Mouse (Mus musculus) CH12.LX (cell line): ENCODE measurements around the gene Pcdh15. TPM values are rescaled to one million over a fixed set of nuclear protein-coding genes. Genes with fewer than 3 reads are reported as not detected.

Source experiments
- DNase-seq: peaks from one replicate; pipeline ENCODE4 v3.0.0-alpha.2; 2013; ENCODE audit errors: extremely low read depth
- H3K27ac ChIP-seq: 2 replicates; pipeline ENCODE4 v1.5.1; 2012; ENCODE audit warnings: low read depth, mild to moderate bottlenecking, control low read depth, moderate library complexity; ENCODE audit not compliant: insufficient read depth
- H3K27me3 ChIP-seq: replicated peaks from 2 replicates; pipeline ENCODE3; 2012; ENCODE audit warnings: inconsistent platforms
- H3K36me3 ChIP-seq, 2 experiments: replicated peaks in 1 of 2; 2 replicates each; pipeline versions ENCODE3 to v1.6.1; 2012; ENCODE audit warnings: inconsistent platforms in 1 of 2, low read length in 1 of 2, mild to moderate bottlenecking in 1 of 2, mixed read lengths in 1 of 2, moderate library complexity in 1 of 2; ENCODE audit not compliant: control insufficient read depth in 1 of 2, insufficient read depth in 1 of 2
- H3K4me1 ChIP-seq, 2 experiments: 2 replicates each; pipeline ENCODE4 v1.6.1; 2012; ENCODE audit warnings: inconsistent platforms in 1 of 2, moderate library complexity in 1 of 2; ENCODE audit not compliant: insufficient read depth in 2 of 2, control insufficient read depth in 1 of 2
- H3K4me2 ChIP-seq: 2 replicates; pipeline ENCODE4 v1.6.1; 2012; ENCODE audit warnings: low read depth, mild to moderate bottlenecking, control low read depth; ENCODE audit not compliant: poor library complexity, insufficient read depth, severe bottlenecking
- H3K4me3 ChIP-seq, 3 experiments: fragments of 150-350 bp in 1 of 3; sonication (generic) in 1 of 3; replicated peaks in 1 of 3; 2 replicates each; pipeline versions ENCODE3 to v1.5.1; 2011 to 2012; ENCODE audit warnings: low read depth in 2 of 3, low read length in 2 of 3, mild to moderate bottlenecking in 2 of 3, moderate library complexity in 2 of 3, control low read depth in 1 of 3, improper control_type of control experiment in 1 of 3, inconsistent platforms in 1 of 3, mixed read lengths in 1 of 3; ENCODE audit not compliant: poor library complexity in 1 of 3
- H3K79me2 ChIP-seq: replicated peaks from 2 replicates; pipeline ENCODE4 v1.6.1; 2012; ENCODE audit warnings: mild to moderate bottlenecking, moderate library complexity; ENCODE audit not compliant: control insufficient read depth, poor library complexity, insufficient read depth, severe bottlenecking; ENCODE audit errors: extremely low read depth
- H3K9ac ChIP-seq: 2 replicates; pipeline ENCODE4 v1.6.1; 2012; ENCODE audit warnings: low read depth, mild to moderate bottlenecking, control low read depth, moderate library complexity; ENCODE audit not compliant: insufficient read depth
- H3K9me3 ChIP-seq: replicated peaks from 2 replicates; pipeline ENCODE3; 2012; ENCODE audit warnings: low read length, inconsistent platforms, mixed read lengths
- BHLHE40 ChIP-seq: IDR thresholded peaks from 2 replicates; pipeline ENCODE4 v1.6.1; 2011; ENCODE audit warnings: mild to moderate bottlenecking, low read depth, low read length, improper control_type of control experiment
- CHD2 ChIP-seq: IDR thresholded peaks from 2 replicates; pipeline ENCODE4 v1.6.1; 2011; ENCODE audit warnings: low read length, improper control_type of control experiment
- EP300 ChIP-seq: IDR thresholded peaks from 2 replicates; pipeline ENCODE4 v1.6.1; 2011; ENCODE audit warnings: low read length, improper control_type of control experiment
- ETS1 ChIP-seq: conservative IDR thresholded peaks from 2 replicates; pipeline ENCODE4 v1.6.1; 2012; ENCODE audit warnings: low read depth, mild to moderate bottlenecking, inconsistent platforms, low read length, improper control_type of control experiment, moderate library complexity
- HCFC1 ChIP-seq: IDR thresholded peaks from 2 replicates; pipeline ENCODE4 v1.6.1; 2012; ENCODE audit warnings: low read depth, mild to moderate bottlenecking, inconsistent platforms, low read length, improper control_type of control experiment
- JUND ChIP-seq: conservative IDR thresholded peaks from 2 replicates; pipeline ENCODE4 v1.6.1; 2011; ENCODE audit warnings: low read depth, low read length, improper control_type of control experiment
- MAX ChIP-seq: IDR thresholded peaks from 2 replicates; pipeline ENCODE4 v1.6.1; 2011; ENCODE audit warnings: low read length, improper control_type of control experiment
- MAZ ChIP-seq: IDR thresholded peaks from 2 replicates; pipeline ENCODE4 v1.6.1; 2012; ENCODE audit warnings: low read depth, mild to moderate bottlenecking, inconsistent platforms, low read length, improper control_type of control experiment, moderate library complexity
- MEF2A ChIP-seq: IDR thresholded peaks from 2 replicates; pipeline ENCODE4 v1.6.1; 2014; ENCODE audit warnings: low read depth, mild to moderate bottlenecking, inconsistent platforms, low read length, improper control_type of control experiment, borderline replicate concordance
- NELFE ChIP-seq: IDR thresholded peaks from 2 replicates; pipeline ENCODE4 v1.6.1; 2011; ENCODE audit warnings: low read depth, low read length, improper control_type of control experiment
- NRF1 ChIP-seq: IDR thresholded peaks from 2 replicates; pipeline ENCODE4 v1.6.1; 2014; ENCODE audit warnings: low read depth, mild to moderate bottlenecking, inconsistent platforms, low read length, improper control_type of control experiment, moderate library complexity
- PAX5 ChIP-seq: IDR thresholded peaks from 2 replicates; pipeline ENCODE4 v1.6.1; 2012; ENCODE audit warnings: low read length, inconsistent platforms, mixed read lengths
- POLR2A ChIP-seq: IDR thresholded peaks from 2 replicates; pipeline ENCODE4 v1.6.1; 2011; ENCODE audit warnings: low read depth, mild to moderate bottlenecking, improper control_type of control experiment, low read length
- POLR2AphosphoS2 ChIP-seq: IDR thresholded peaks from 2 replicates; pipeline ENCODE4 v1.6.1; 2011; ENCODE audit warnings: low read depth, low read length, improper control_type of control experiment
- RAD21 ChIP-seq: IDR thresholded peaks from 2 replicates; pipeline ENCODE4 v1.6.1; 2011; ENCODE audit warnings: low read depth, mild to moderate bottlenecking, low read length, improper control_type of control experiment, moderate library complexity
- RCOR1 ChIP-seq: conservative IDR thresholded peaks from 2 replicates; pipeline ENCODE4 v1.6.1; 2012; ENCODE audit warnings: low read depth, mild to moderate bottlenecking, inconsistent platforms, low read length, improper control_type of control experiment
- SIN3A ChIP-seq: IDR thresholded peaks from 2 replicates; pipeline ENCODE4 v1.6.1; 2012; ENCODE audit warnings: low read length, improper control_type of control experiment, inconsistent platforms
- SMC3 ChIP-seq: IDR thresholded peaks from 2 replicates; pipeline ENCODE4 v1.6.1; 2011; ENCODE audit warnings: low read depth, low read length, improper control_type of control experiment
- UBTF ChIP-seq: IDR thresholded peaks from 2 replicates; pipeline ENCODE4 v1.6.1; 2012; ENCODE audit warnings: low read depth, mild to moderate bottlenecking, inconsistent platforms, low read length, improper control_type of control experiment, moderate library complexity
- ZMIZ1 ChIP-seq: IDR thresholded peaks from 2 replicates; pipeline ENCODE4 v1.6.1; 2012; ENCODE audit warnings: low read depth, mild to moderate bottlenecking, inconsistent platforms, low read length, improper control_type of control experiment
- ZNF384 ChIP-seq: IDR thresholded peaks from 2 replicates; pipeline ENCODE4 v1.6.1; 2012; ENCODE audit warnings: low read depth, low read length, improper control_type of control experiment, inconsistent platforms
- dilution Hi-C: fragments of 300-500 bp; cut with MboI; formaldehyde crosslinking; loops from 2 replicates; pipeline ENCODE4 v1.14.3; 2020; ENCODE audit warnings: low sequenced_read_pairs; ENCODE audit not compliant: extremely low pct_unique_long_range_greater_than_20kb, extremely low pct_ligation_motif_present
- in situ Hi-C: fragments of 300-500 bp; cut with MboI; formaldehyde crosslinking; loops from 3 replicates; pipeline ENCODE4 v1.14.3; 2019; ENCODE audit warnings: low sequenced_read_pairs, low pct_ligation_motif_present, low pct_unique_long_range_greater_than_20kb, mixed read lengths
- polyA plus RNA-seq: library from polyadenylated mRNA; unstranded; fragments of >175 nt; gene quantifications from 2 replicates; pipeline ENCODE4 v1.2.1, GENCODE M21; 2012; ENCODE audit warnings: low read depth; ENCODE audit not compliant: insufficient read length
- total RNA-seq, 2 experiments: library from RNA; depleted of rRNA; stranded (reverse); fragments of 300-350 nt in 1 of 2; fragments of >200 nt in 1 of 2; gene quantifications; 2 replicates each; pipeline ENCODE4 v1.2.3; 2012 to 2014

The Pcdh15 gene
- total and polyA plus RNA-seq, 3 experiments, result not detected

GRCm38 (mm10) chr10:73733246-73733645, 634.1 kb downstream of the Pcdh15 start:
- Histone ChIP-seq H3K4me2 (no peak overlapping the region), H3K27me3 (no peaks in the 10 kb centered on the region), H3K9ac (no peak overlapping the region), H3K79me2 (no peaks in the 10 kb centered on the region), H3K4me3 (no peak overlapping the region), H3K27ac (no peak overlapping the region), H3K4me1 (no peaks in the 10 kb centered on the region), H3K36me3 (no peaks in the 10 kb centered on the region), H3K9me3 (peaks cover 30% of the 10 kb centered on the region)
- DNase-seq, result no peak
- dilution Hi-C loops (no loop called here), in situ Hi-C loops (no loop called here)
- TF ChIP-seq NRF1, result no peak
- no peak for TF ChIP-seq POLR2AphosphoS2
- TF ChIP-seq UBTF, result no peak
- TF ChIP-seq RCOR1, result no peak
- TF ChIP-seq HCFC1, result no peak

GRCm38 (mm10) chr10:73749021-73749420, 649.9 kb downstream of the Pcdh15 start:
- Histone ChIP-seq H3K4me3 (no peak overlapping the region), H3K9me3 (peaks cover 44% of the 10 kb centered on the region), H3K27me3 (no peaks in the 10 kb centered on the region), H3K27ac (no peak overlapping the region), H3K4me2 (no peak overlapping the region), H3K79me2 (no peaks in the 10 kb centered on the region), H3K36me3 (no peaks in the 10 kb centered on the region), H3K9ac (no peak overlapping the region), H3K4me1 (no peaks in the 10 kb centered on the region)
- in situ Hi-C loops, result no loop called here
- TF ChIP-seq CHD2 (no peak), MAZ (no peak), HCFC1 (no peak), POLR2A (no peak), ZNF384 (no peak), NELFE (no peak), MAX (no peak), SMC3 (no peak), ETS1 (no peak), ZMIZ1 (no peak)
- dilution Hi-C loops, result no loop called here
- DNase-seq, result no peak

- H3K27me3 ChIP-seq, result no peaks in the 10 kb centered on the region
- peaks cover 37% of the 10 kb centered on the region for H3K9me3 ChIP-seq
- no peak overlapping the region for H3K4me3 ChIP-seq
- DNase-seq, result no peak
- no peak overlapping the region for H3K27ac ChIP-seq
- no peaks in the 10 kb centered on the region for H3K79me2 ChIP-seq
- TF ChIP-seq JUND (no peak), BHLHE40 (no peak), SIN3A (no peak), HCFC1 (no peak), EP300 (no peak), ZMIZ1 (no peak), POLR2AphosphoS2 (no peak), RCOR1 (no peak), MEF2A (no peak), RAD21 (no peak), PAX5 (no peak), CHD2 (no peak)
- in situ Hi-C loops (no loop called here), dilution Hi-C loops (no loop called here)
- no peak overlapping the region for H3K4me2 ChIP-seq
- no peaks in the 10 kb centered on the region for H3K36me3 ChIP-seq
- no peak overlapping the region for H3K9ac ChIP-seq
- no peaks in the 10 kb centered on the region for H3K4me1 ChIP-seq
Measured at GRCm38 (mm10) chr10:73753876-73754275, 654.7 kb downstream of the Pcdh15 start.
